Mouse (Mus musculus) heart, embryonic 16.5 days (tissue): ENCODE measurements around the gene Dstyk. TPM values are rescaled to one million over a fixed set of nuclear protein-coding genes. Genes with fewer than 3 reads are reported as not detected.

Experiments used
- ATAC-seq: fragments of 200-750 bp; cut with Nextera tagmentation; replicated peaks from 2 replicates; pipeline ENCODE4 v1.8.0; 2017; ENCODE audit warnings: moderate number of reproducible peaks; ENCODE audit not compliant: insufficient read depth, low FRiP score; ENCODE audit errors: extremely low read depth
- H3K27ac ChIP-seq: fragments of 300-500 bp; sonication (generic); 2 replicates; pipeline ENCODE4 v1.5.1; 2014; ENCODE audit warnings: mild to moderate bottlenecking, low read length, control low read depth, moderate library complexity
- H3K27me3 ChIP-seq: fragments of 300-500 bp; sonication (generic); 2 replicates; pipeline ENCODE4 v1.6.1; 2014; ENCODE audit warnings: low read length, mixed read lengths; ENCODE audit not compliant: control insufficient read depth, insufficient read depth
- H3K36me3 ChIP-seq: fragments of 300-500 bp; sonication (generic); 2 replicates; pipeline ENCODE4 v1.6.1; 2014; ENCODE audit not compliant: control insufficient read depth, insufficient read depth
- H3K4me1 ChIP-seq: fragments of 300-500 bp; sonication (generic); 2 replicates; pipeline ENCODE4 v1.6.1; 2014; ENCODE audit warnings: low read length, mixed read lengths; ENCODE audit not compliant: control insufficient read depth, insufficient read depth
- H3K4me2 ChIP-seq: fragments of 300-500 bp; sonication (generic); 2 replicates; pipeline ENCODE4 v1.6.1; 2014; ENCODE audit warnings: low read depth, mild to moderate bottlenecking, control low read depth, low read length
- H3K4me3 ChIP-seq: fragments of 300-500 bp; sonication (generic); 2 replicates; pipeline ENCODE4 v1.5.1; 2014; ENCODE audit warnings: mild to moderate bottlenecking, control low read depth, low read length
- H3K9ac ChIP-seq: fragments of 300-500 bp; sonication (generic); 2 replicates; pipeline ENCODE4 v1.6.1; 2014; ENCODE audit warnings: low read length, control low read depth
- H3K9me3 ChIP-seq: fragments of 300-500 bp; sonication (generic); replicated peaks from 2 replicates; pipeline ENCODE4 v1.6.1; 2016; ENCODE audit warnings: low read length; ENCODE audit not compliant: control insufficient read depth
- WGBS: fragments of 180-500 bp; shearing (Covaris S2); extraction: QIAGEN DNeasy Blood & Tissue Kit; methylation state at CpG from one replicate; pipeline ENCODE4 v1.1.7; 2014; 5-methylcytosine and 5-hydroxymethylcytosine counted together
- polyA plus RNA-seq: library from polyadenylated mRNA; unstranded; fragments of >200 nt; fragmentation: Nextera tagmentation; extraction: Ambion mirVana; gene quantifications from 2 replicates; pipeline ENCODE4 v1.2.1, GENCODE M21; 2015

Dstyk gene
- polyA plus RNA-seq, 1 experiment from 2014 or later: 9.1 TPM

GRCm38 (mm10) chr1:132425600-132425999 is 8.2 kb downstream of the Dstyk start:
- H3K9me3 ChIP-seq: no peaks in the 10 kb centered on the region
- H3K9ac ChIP-seq: no peak overlapping the region
- no peak overlapping the region for H3K27ac ChIP-seq
- peaks cover 4% of the 10 kb centered on the region for H3K36me3 ChIP-seq
- ATAC-seq: no peak
- no peak overlapping the region for H3K4me2 ChIP-seq
- no peaks in the 10 kb centered on the region for H3K27me3 ChIP-seq
- H3K4me3 ChIP-seq: no peak overlapping the region
- H3K4me1 ChIP-seq: no peaks in the 10 kb centered on the region

GRCm38 (mm10) chr1:132430818-132431217 is 13.5 kb downstream of the Dstyk start:
- no peak overlapping the region for H3K9ac ChIP-seq
- ATAC-seq: no peak
- 80% methylated on average over 3 of the region's 3 CpGs for WGBS

GRCm38 (mm10) chr1:132431716-132432115 is 14.4 kb downstream of the Dstyk start:
- H3K4me2 ChIP-seq: no peak overlapping the region
- no peak overlapping the region for H3K27ac ChIP-seq
- no peak overlapping the region for H3K4me3 ChIP-seq
- H3K36me3 ChIP-seq: peaks cover 2% of the 10 kb centered on the region; the same call in 1 of the 2 replicates
- H3K4me1 ChIP-seq: peaks cover 17% of the 10 kb centered on the region
- ATAC-seq: no peak
- H3K9ac ChIP-seq: no peak overlapping the region
- H3K27me3 ChIP-seq: no peaks in the 10 kb centered on the region
- H3K9me3 ChIP-seq: no peaks in the 10 kb centered on the region
- WGBS: 46% methylated on average over 9 of the region's 9 CpGs

More at GRCm38 (mm10) chr1:132430818-132431217, 13.5 kb downstream of the Dstyk start:
- Histone ChIP-seq H3K4me3 (no peak overlapping the region), H3K27ac (no peak overlapping the region), H3K4me1 (peaks cover 12% of the 10 kb centered on the region), H3K27me3 (no peaks in the 10 kb centered on the region), H3K9me3 (no peaks in the 10 kb centered on the region), H3K4me2 (no peak overlapping the region), H3K36me3 (peaks cover 2% of the 10 kb centered on the region; the same call in 1 of the 2 replicates)

GRCm38 (mm10) chr1:132433349-132433748 is 16.0 kb downstream of the Dstyk start:
- WGBS: 76% methylated on average over 5 of the region's 5 CpGs
- Histone ChIP-seq H3K9me3 (no peaks in the 10 kb centered on the region), H3K27ac (no peak overlapping the region), H3K36me3 (peaks cover 4% of the 10 kb centered on the region; the same call in 1 of the 2 replicates), H3K27me3 (no peaks in the 10 kb centered on the region), H3K4me2 (no peak overlapping the region), H3K4me1 (peaks cover 18% of the 10 kb centered on the region), H3K4me3 (no peak overlapping the region), H3K9ac (no peak overlapping the region)
- ATAC-seq: no peak

- Histone ChIP-seq H3K4me3 (no peak overlapping the region), H3K27me3 (no peaks in the 10 kb centered on the region), H3K27ac (no peak overlapping the region), H3K36me3 (peaks cover 5% of the 10 kb centered on the region; the same call in 1 of the 2 replicates), H3K9ac (no peak overlapping the region), H3K4me2 (no peak overlapping the region), H3K4me1 (peaks cover 18% of the 10 kb centered on the region), H3K9me3 (no peaks in the 10 kb centered on the region)
- WGBS: 88% methylated on average over 12 of the region's 12 CpGs
- no peak for ATAC-seq
These were observed 16.7 kb downstream of the Dstyk start for GRCm38 (mm10) chr1:132434032-132434431.

- Histone ChIP-seq H3K27me3 (no peaks in the 10 kb centered on the region), H3K27ac (peak overlapping the region; percentile 45), H3K9ac (no peak overlapping the region), H3K9me3 (peaks cover 4% of the 10 kb centered on the region; the same call in 1 of the 2 replicates), H3K4me1 (peaks cover 18% of the 10 kb centered on the region), H3K36me3 (peaks cover 16% of the 10 kb centered on the region), H3K4me2 (no peak overlapping the region), H3K4me3 (no peak overlapping the region)
- 69% methylated on average over 4 of the region's 4 CpGs for WGBS
- no peak for ATAC-seq
These were observed 19.1 kb downstream of the Dstyk start for GRCm38 (mm10) chr1:132436320-132436958.

GRCm38 (mm10) chr1:132436960-132437359 is 19.6 kb downstream of the Dstyk start:
- Histone ChIP-seq H3K27ac (peak overlapping the region; percentile 45), H3K36me3 (peaks cover 18% of the 10 kb centered on the region), H3K9me3 (peaks cover 4% of the 10 kb centered on the region; the same call in 1 of the 2 replicates), H3K4me2 (no peak overlapping the region), H3K4me3 (no peak overlapping the region), H3K9ac (no peak overlapping the region), H3K4me1 (peaks cover 13% of the 10 kb centered on the region), H3K27me3 (no peaks in the 10 kb centered on the region)
- WGBS: 63% methylated on average over 1 of the region's 1 CpGs
- no peak for ATAC-seq

- Histone ChIP-seq H3K4me2 (no peak overlapping the region), H3K27ac (peak overlapping the region; percentile 39), H3K36me3 (peaks cover 22% of the 10 kb centered on the region)
These were observed 20.0 kb downstream of the Dstyk start for GRCm38 (mm10) chr1:132437389-132437788.

GRCm38 (mm10) chr1:132440896-132441435 is 23.6 kb downstream of the Dstyk start:
- 67% methylated on average over 1 of the region's 1 CpGs for WGBS
- Histone ChIP-seq H3K4me2 (no peak overlapping the region), H3K9ac (no peak overlapping the region), H3K27ac (no peak overlapping the region), H3K4me3 (no peak overlapping the region), H3K9me3 (peaks cover 4% of the 10 kb centered on the region; the same call in 1 of the 2 replicates), H3K36me3 (peaks cover 22% of the 10 kb centered on the region), H3K27me3 (no peaks in the 10 kb centered on the region), H3K4me1 (0 out of 2 replicates have a peak, but pooled peaks cover 6% of the 10 kb centered on the region)
- no peak for ATAC-seq

More at GRCm38 (mm10) chr1:132437389-132437788, 20.0 kb downstream of the Dstyk start:
- H3K9me3 ChIP-seq: peaks cover 4% of the 10 kb centered on the region; the same call in 1 of the 2 replicates
- whole genome bisulfite sequencing: 76% methylated on average over 5 of the region's 5 CpGs
- H3K27me3 ChIP-seq: no peaks in the 10 kb centered on the region
- no peak for ATAC-seq
- no peak overlapping the region for H3K4me3 ChIP-seq
- H3K9ac ChIP-seq: no peak overlapping the region
- H3K4me1 ChIP-seq: peaks cover 10% of the 10 kb centered on the region
